Mouse (Mus musculus) ovary, adult 10 weeks (tissue): Measurements from ENCODE around the gene Gm20388. TPM values are rescaled to one million over a fixed set of nuclear protein-coding genes. Genes with fewer than 3 reads are reported as not detected.

ENCODE experiments used
- polyA plus RNA-seq: library from polyadenylated mRNA; stranded (reverse); fragments of 350-450 nt; fragmentation: Illumina TruSeq; extraction: RNeasy Lipid Tissue Mini Kit (QIAGEN cat#74804); gene quantifications from one replicate; pipeline ENCODE4 v1.2.3, GENCODE M21; 2014

Gm20388 gene
- polyA plus RNA-seq, 1 experiment from 2014 or later = 7.3 TPM

DNA sequence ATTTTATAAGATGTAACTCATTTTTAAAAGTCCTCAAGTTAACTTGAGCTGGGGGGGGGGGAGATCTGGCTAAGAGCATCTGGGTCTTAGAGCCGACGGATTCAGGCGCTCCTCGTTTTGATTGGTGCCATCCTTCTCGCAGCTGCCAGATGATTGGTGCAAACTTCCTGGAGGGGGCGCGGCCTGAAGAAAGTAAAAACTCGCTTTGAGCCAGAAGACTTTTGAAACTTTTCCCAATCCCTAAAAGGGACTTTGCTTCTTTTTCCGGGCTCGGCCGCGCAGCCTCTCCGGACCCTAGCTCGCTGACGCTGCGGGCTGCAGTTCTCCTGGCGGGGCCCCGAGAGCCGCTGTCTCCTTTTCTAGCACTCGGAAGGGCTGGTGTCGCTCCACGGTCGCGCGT lies 1205.3 kb downstream of the Gm20388 start, which contains the start of gene Foxc2:
Gene Foxc2 (plus strand): TSS at position 224 of the 400 bp plus-strand sequence.

DNA sequence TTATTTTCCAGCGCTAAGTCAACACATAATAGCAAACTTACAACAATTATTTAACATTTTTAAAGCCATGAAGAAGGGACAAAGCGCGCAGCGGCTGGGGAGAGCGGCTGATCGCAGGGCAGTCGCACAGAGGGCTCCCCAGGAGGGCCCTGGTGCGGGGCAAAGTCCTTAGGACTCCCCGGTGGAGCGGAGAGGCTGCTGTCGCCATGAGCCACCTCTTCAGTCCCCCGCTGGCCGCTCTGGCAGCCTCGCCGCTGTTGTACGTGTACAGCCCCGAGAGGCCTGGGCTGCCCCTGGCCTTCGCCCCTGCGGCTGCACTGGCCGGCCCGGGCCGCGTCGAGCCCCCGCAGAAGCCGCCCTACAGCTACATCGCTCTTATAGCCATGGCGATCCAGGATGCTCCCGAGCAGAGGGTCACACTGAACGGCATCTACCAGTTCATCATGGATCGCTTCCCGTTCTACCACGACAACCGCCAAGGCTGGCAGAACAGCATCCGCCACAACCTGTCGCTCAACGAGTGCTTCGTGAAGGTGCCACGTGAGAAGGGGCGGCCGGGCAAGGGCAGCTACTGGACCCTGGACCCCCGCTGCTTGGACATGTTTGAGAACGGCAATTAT lies 1217.2 kb downstream of the Gm20388 start, which contains the start of gene Foxl1:
Gene Foxl1 (plus strand): TSS at position 185 of the 620 bp plus-strand sequence.

DNA sequence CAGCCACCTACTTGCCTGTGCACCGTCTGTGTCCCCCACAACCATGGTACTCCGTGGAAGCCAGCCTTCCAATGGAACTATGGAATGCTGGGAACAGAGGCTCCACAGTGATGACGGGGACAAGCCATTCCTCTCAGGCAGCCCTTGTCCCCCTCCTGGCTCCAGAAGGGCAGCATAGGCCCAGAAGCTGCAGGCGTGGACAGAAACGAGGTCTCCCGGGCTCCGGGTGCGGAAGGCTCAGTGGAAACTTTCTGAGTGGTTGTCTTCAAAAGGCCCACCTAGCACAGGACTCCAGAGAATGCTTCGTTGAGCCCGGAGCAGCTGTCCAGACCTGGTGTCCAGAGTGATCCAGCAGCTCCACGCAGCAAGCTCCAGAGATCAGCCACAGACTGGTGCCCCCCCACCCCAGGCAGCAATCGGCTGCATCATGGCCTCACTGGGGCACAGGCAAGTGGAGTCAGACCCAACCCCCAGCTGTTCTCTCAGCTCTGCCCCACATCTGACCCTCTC lies 1633.7 kb downstream of the Gm20388 start, which contains the start of gene 1700018B08Rik:
Gene 1700018B08Rik (minus strand): TSS at position 45 of the 510 bp plus-strand sequence.

DNA sequence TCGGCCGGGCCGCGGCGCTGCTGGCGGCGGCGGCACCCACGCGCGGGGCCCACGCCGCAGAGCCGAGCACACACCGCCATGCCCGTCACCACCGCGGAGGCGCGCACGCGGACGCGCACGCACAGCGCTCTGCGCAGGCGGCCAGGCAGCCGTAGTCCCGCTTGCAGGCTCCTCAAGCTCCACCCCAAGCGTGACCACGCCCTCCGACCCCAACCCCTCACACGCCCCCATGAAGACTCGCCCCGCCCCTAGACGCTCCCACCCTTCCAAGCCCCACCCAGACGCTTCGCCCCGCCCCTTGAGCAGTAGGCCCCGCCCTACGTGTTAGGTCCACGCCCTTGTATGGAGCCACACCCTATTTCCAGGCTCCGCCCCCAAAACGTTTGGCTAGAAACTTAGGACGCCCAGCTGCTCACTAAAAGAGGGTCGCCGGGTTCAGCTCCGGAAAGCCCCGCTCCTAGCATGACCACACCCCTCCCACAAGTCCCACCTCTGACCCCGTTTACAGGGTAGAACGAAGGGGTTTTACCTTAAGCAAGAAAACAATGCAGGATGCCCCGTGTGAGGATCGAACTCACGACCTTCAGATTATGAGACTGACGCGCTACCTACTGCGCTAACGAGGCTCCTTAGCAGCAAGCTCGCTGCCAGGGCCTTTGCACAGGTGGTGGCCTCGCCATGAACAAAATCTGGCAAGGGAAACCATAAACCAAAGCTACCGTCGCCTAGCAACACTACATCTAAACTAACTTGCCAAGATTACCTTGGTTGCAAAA lies 1668.2 kb downstream of the Gm20388 start, which contains the start of gene Fbxo31:
Gene Fbxo31 (minus strand): TSS at position 131 of the 776 bp plus-strand sequence.

DNA sequence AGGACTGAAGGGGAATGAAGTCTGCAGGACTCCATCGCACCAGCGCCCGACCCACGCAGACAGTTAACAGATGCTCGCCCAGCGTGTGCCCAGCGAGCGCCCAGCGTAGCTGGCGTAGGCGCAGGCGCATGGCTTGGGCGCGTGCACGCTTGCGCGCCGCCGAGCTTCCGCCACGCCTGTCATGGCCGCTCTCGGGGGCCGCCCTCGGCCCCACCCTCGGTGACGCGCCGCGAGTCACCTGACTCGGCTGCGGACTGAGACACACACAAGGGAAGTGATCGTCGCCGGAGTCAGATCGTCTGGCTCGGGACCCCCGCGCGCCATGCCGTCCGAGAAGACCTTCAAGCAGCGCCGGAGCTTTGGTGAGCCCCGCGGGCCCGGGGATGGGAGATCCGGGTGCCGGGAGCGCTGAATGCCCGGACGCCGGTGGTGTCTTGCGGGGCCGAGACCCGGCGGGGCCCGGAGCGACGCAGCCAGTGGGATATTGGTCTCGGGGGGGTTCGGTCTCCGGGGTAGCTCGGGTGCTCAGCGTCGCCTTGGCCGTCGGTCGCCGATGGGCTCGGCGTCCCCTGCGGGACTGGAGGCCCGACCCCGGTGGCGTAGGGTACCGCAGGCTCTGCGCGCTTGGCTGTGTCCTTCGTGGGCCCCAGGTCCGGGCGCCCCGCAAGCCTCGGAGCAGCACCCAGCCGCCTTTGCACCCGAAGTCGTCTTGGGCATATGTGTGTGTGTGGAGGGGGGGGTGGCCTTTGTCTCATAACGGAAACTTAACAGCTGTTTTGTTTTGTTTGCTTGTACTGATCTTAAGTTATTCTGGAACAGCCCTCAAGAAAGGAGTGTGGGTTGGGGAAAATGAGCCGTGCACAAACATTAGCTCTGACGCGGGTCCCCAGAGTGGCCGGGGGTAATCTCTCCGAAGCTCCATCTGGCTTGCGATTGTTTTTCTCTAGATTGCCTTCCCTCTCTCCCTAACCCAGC lies 1679.8 kb downstream of the Gm20388 start, which contains the start of gene Map1lc3b:
Gene Map1lc3b (plus strand): TSS at position 159 of the 975 bp plus-strand sequence.

DNA sequence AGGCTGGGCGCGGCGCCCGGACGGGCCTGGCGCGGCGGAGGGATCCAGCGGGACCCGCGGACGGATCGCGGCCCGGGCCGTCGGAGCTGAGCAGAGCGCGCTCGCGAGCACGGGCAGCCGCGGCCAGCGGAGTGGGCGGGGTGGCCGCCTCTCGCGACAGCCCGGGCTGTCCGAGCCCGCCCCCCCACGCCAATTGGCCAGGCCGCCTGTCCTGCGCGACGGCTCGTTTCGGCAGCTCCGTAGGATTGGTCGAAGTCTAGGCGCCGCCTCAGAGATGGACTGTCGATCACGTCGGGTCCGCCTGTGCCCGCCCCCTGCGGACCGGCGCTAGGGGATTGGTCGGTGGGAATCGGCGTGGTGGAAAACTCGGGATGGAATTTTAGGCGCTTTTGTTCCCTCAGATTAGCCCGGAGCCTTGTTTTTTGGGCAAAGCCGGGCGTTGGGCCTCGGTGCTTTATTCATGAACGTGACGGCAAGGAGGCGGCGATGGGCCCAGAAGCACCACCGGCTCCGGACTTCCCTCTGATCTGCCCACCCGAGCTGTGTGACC lies 1742.2 kb downstream of the Gm20388 start, which contains the start of gene Zcchc14:
Gene Zcchc14 (minus strand): TSS at position 128 of the 550 bp plus-strand sequence.

DNA sequence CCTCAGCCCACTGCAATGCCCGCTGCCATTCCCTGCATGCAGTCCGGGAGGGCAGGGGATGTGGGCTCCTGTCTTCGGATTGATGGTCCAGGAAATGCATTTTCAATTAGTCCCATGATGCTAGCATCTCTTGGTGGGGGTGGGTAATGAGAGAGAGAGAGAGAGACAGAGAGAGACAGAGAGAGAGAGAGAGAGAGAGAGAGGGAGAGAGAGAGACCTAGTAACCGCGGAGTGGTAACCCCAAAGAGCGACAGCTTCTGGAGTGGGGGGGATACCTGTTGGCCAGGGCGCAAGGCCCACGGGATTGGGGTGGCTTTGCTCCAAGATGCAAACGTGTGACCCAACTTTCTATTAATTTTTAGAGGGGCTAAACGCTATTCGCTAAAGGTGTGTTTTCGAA lies 1818.7 kb downstream of the Gm20388 start, which contains the start of gene Jph3:
Gene Jph3 (plus strand): TSS at position 301 of the 400 bp plus-strand sequence.

DNA sequence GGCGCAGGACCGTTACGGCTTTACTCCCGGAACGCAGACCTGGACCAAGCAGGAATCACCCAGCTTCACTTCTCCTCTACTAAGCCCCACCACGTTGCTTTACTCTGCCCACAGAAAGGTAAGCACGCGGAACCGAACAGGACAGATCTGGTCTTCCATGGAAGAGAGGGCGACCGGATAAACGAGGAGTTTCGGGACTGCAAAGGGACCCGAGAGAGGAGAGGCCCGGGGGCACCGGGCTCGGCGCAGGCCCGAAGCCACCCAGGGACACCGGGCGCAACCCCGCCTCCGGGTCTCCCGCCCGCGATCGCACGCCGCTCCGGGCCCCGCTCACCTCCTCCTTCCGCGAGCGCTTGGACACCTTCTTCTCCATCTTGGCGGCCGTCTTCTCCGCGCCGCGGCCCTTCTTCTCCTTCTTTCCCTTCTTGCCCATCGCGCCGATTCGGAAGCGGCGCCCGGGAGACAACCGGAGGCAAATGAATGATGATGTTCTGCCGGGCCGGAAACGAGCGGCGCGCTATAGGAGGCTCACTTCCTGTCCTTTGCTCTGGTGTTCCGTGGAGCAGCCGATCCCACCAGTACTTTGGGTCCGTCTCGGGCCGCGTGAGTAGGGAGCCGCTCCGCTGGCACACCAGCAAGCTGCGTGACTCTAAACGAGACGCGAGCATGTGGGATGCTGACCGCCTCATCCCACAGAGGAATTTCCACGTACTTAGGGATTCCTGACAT lies 1918.6 kb downstream of the Gm20388 start, which contains the start of gene Klhdc4:
Gene Klhdc4 (minus strand): TSS at position 522 of the 729 bp plus-strand sequence.

DNA sequence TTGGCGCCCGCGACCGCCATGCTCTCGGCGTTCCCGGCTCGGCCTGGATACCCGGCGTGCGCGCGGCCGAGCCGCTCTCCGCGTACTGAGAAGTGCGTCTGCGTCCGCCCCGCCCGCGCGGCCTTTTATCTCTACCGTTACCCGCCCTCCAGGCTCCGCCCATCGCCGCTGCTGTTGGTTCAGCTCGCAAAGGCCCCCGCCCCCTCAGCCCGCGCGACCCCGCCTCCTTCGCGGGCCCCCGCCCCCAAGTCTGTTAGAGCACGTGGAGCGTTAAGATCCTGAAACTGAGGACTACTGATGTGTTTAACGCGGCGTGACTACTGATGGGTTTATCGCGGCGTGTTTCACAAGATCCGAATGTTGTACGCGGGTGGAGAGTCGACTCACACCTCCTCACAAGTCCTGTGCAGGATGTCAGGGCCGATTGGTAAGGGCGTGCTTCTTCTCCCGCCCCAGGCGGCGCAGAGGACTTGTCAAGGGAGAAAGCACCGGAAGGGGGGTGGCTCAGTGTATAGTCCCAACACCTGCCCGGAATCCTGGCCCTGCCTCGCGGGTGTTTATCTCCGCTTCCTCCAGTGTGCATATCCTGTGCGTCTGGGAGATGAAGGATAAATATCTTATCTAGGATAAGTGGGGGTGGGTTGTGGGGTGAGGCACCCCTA lies 1997.1 kb downstream of the Gm20388 start, which contains the start of gene Slc7a5:
Gene Slc7a5 (minus strand): TSS at position 108 of the 662 bp plus-strand sequence.

DNA sequence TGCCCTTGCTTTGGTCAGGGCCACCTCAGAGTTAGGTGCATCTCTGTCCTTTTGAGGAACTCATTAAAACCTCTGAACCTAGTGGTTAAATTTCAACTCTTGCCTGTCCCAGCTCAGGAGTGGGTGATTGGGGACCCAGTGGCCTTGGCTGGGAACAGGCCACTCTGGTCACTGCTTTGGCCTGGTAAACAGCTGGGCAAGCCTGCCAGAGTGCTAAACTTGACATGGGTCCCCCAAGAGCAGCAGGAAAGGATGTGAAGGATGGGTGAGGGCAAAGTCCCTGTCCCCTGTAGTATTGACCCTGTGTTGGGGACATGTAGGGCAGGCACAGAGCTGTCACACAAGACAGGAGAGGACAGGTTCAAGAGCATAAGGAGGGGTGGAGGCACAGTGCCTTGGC lies 2034.2 kb downstream of the Gm20388 start, which contains the start of gene Car5a:
Gene Car5a (minus strand): TSS at position 74 of the 400 bp plus-strand sequence.

DNA sequence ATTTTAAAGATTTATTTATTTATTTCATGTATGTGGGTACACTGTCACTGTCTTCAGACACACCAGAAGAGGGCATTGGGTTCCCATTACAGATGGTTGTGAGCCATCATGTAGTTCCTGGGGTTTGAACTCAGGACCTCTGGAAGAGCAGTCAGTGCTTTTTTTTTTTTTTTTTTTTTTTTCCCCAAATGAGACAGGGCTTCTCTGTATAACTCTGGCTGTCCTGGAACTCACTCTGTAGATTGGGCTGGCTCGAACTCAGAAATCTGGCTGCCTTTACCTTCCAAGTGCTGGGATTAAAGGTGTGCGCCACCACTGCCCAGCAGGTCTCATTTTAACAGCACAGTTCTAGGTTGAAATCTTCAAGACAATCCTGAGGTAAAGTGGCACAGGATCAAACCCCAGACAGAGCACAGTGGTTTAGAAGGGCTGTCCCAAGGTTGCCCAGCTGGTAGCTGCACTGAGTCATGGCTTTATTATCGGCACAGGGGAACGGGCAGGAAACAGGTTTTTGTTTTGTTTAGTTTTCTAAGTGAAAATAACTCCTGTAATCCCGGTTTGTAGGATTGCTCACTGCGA lies 2038.7 kb downstream of the Gm20388 start, which contains the start of gene Banp:
Gene Banp (plus strand): TSS at position 529 of the 579 bp plus-strand sequence.

DNA sequence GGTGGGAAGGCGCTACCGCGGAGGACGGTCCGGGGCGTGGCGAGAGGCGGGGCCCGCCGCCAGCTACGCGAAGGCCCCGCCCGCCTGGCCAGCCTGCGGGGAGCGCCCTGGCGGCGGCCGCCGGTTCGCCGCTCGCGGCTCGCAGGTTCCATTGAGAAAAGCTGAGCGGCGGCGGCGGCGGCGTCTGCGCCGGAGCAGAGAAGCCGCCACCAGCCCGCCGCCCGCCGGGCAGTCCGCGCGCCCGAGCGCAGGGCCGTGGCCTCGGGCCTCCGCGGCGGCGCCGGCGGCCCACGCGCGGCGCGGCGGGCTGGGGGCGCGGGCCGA lies 2371.4 kb downstream of the Gm20388 start, which contains the start of gene Zfpm1:
Gene Zfpm1 (plus strand): TSS at position 107 of the 324 bp plus-strand sequence.

DNA sequence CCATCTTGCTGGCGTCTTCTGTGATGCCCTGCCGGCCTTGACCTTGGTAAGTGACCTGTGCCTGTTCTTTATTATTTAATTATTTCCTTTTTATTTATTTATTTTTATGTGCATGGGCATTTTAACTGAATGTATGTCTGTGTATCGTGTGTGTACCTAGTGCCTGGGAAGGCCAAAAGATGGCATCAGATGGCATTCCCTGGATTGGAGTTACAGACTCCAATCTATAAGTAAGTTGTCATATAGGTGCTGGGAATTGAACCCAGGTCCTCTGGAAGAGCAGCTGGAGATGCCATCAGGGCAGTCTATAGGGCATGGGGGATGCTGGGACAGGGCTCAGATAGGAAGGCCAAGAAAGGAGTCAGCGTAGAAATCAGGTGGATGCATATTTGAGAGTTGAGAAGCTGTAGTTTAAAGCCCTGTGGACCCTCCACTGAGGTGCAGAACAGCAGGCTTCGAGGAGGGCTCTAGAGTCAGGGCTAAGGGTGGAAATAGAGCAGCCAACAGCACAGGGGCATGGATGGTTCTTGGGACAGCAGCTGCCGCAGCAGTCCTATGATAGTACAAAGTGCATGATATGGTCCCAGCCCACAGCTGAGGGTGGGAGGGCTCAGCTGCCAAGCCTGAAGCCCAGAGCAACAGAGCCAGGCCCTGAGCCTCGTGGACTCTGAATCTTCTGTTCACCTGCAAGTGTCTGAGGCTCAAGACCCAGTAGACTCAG lies 2450.2 kb downstream of the Gm20388 start, which contains the start of gene Trhr2:
Gene Trhr2 (minus strand): TSS at position 51 of the 721 bp plus-strand sequence.

DNA sequence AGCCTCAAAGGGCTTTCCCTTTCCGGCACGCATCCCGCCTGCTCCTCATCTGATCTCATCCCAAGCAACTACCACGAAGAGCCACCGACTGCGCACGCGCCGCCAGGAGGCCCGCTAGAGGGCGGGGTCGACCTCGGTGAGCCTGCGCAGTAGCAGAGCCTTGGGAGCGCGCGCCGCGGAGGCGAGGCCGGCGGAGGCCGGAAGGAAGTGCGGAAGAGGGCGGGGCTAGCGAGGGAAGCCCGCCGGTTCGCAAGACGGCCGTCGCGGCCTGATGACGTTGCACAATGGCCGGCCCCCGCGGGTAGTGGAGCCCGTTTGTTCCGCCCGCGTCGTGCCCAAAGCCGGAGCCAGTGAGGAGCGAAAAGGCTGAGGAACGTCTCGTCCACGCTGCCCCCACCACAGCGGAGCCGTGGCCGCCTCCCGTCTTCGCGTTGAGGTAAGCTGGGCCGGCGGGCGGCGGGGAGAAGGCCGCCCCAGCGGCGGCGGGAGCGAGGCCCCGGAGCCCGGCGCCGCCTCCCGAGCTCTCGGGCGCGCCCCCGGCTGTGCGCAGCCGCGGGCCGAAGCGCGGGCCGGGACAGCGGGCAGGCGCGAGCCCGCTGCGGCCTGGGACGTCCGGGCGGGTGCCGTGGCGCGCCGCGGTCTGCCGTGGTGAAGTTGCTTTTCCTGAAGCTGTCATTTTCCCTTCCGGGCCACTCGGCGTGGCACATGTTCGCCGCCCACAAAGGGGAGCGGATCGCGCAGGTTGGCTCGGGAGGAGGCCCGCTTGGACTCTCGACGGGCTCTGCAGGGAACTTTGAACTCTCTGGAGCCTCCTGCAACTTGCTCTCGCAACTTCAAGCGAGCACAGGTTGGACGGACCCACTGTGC lies 2466.0 kb downstream of the Gm20388 start, which contains the start of gene Zc3h18:
Gene Zc3h18 (plus strand): TSS at position 245 of the 867 bp plus-strand sequence.

DNA sequence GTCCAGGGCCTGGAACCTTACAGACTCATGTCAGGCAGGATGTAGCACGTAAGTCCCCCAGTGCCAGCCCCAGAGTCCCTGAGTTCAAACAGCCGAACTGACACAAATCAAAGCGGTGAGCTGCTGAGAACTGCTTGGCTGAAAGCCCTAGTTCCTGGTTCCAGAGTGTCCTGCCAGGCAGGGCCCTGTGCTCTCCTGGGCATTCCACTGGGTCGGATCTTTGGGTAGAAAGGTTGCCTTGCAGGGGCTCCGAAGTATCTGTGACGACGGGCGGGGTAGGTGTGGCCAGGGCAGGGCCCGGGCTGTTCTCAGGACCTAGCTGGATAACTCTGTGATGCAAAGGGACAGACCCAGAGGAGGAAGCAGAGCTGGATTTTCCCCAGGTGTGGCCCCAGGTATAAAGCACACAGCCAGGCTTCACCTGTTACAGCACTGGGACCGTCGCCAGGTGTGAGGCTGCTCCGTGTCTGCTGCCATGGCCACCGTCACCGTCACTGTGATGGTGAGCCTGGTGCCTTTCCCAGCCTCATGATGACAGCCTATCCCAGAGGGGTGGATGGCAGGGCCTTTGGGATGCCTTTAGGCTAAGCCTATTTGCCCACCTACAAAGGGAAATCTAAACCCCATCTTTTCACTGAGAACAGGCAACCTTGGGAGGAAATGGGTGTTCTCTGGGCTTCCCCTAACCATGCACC lies 2510.9 kb downstream of the Gm20388 start, which contains the start of gene Il17c:
Gene Il17c (plus strand): TSS at position 645 of the 695 bp plus-strand sequence.

DNA sequence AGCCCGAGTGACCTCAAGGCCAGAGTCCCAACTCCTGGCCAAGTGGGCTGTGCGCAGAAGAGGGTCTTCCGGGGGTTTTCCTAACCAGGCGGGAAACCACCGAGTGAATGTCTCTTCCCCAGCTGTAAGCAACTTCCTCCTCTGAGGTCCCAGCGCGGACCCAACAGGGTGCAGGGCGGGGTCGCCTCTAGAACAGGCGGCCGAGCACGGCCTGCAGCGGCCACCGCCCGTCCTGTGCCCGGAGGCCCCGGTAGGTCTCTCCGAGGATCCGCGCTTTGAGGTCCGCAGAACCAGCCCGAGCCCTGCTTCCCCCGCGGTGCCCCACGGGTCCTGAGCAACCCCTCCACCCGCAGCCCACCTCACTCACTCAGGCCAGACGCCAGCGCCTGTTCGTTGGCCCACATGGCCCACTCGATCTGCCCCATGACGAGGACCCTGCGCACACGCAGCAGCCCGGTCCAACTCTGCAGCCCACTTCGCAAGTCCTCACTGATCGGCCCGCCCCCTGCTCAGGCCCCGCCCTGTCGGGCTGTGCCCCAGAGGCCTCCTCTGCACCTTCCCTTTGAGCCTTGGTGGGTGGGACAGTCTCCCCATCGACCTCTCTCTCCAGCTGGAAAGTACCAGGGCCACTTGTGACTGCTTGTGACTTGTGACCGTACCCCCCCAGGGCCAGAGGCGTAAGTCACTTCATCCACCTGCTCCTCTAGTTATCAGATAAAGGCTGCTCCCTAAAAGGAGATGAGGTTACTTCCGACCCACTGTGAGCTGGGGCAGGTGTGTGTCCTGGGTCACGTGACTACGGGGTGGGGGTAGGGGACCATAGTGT lies 2522.0 kb downstream of the Gm20388 start, which contains the start of gene Cyba:
Gene Cyba (minus strand): TSS at position 488 of the 826 bp plus-strand sequence.

